Mouse (Mus musculus) E14TG2a.4 (cell line): Measurements from ENCODE around the gene Kcnk1.

ENCODE experiments used
- CTCF ChIP-seq: conservative IDR thresholded peaks from 2 replicates; pipeline ENCODE4 v1.5.1; 2014; ENCODE audit warnings: low read length
- NANOG ChIP-seq: IDR thresholded peaks from 2 replicates; pipeline ENCODE4 v1.6.1; 2014; ENCODE audit warnings: borderline replicate concordance, low read length, mixed read lengths
- POU5F1 ChIP-seq: IDR thresholded peaks from 2 replicates; pipeline ENCODE4 v1.6.1; 2014; ENCODE audit warnings: low read length, borderline replicate concordance

GRCm38 (mm10) chr8:126045751-126046150, 50.8 kb downstream of the Kcnk1 start:
- TF ChIP-seq CTCF (no peak), POU5F1 (no peak), NANOG (no peak)
